ENCODE assay signal across 14 mouse cellular contexts in the genomic region with DNA sequence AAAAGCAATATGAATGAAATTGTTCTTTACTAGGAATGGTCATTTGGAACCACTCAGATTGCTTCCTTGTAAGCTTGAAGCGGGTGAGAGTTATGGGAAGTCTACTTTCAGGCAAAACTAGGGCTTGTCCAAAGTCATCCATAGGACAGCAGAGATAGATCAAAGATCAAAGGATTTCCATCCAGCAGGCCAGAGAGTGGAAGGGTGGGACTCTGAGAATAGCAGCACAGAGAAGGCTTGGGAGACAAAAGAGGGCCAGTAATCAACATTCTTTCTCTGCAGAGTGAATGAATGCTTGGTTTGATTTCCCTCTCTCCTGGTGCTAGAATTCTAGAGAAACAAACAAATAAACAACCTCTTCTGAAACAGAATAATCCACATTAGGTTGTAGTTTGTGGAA. TPM values are rescaled to one million over a fixed set of nuclear protein-coding genes. Genes with fewer than 3 reads are reported as not detected.
DNase-seq lines count a peak whose midpoint lies in the region; ATAC-seq and TF ChIP-seq lines count a peak whose summit lies in the region.
"Had no signal": no experiment of that assay in that cellular context is flagged by ENCODE, and none has a peak within 500 bp of the region (broad histone marks: within the 10 kb centered on the region; RNA-seq: fewer than 3 reads in every experiment).

No protein-coding gene starts in this region.

- no peak overlapping the region for H3K9ac ChIP-seq in ES-Bruce4 (ENCODE audit: low read depth, poor library complexity, severe bottlenecking)
- H3K9ac ChIP-seq in liver, embryonic 12.5 days: no peak overlapping the region
- H3K9ac ChIP-seq in forebrain, embryonic 13.5 days: no peak overlapping the region
- H3K9ac ChIP-seq: embryonic facial prominence, embryonic 12.5 days had no signal

- H3K9me3 ChIP-seq in ES-Bruce4 (replicated peaks; ENCODE audit: control insufficient read depth, insufficient read depth, low read length, poor library complexity, severe bottlenecking): 0 out of 2 replicates have a peak, but pooled peaks cover 7% of the 10 kb centered on the region
- no peaks in the 10 kb centered on the region for H3K9me3 ChIP-seq in liver, embryonic 12.5 days (replicated peaks)
- no peaks in the 10 kb centered on the region for H3K9me3 ChIP-seq in forebrain, embryonic 13.5 days (replicated peaks)
- H3K9me3 ChIP-seq: embryonic facial prominence, embryonic 10.5 days; embryonic facial prominence, embryonic 12.5 days had no signal

- 82% methylated on average over 1 of the region's 1 CpGs for WGBS in liver, embryonic 12.5 days (ENCODE audit: insufficient replicate concordance)
- 97% methylated on average over 1 of the region's 1 CpGs for WGBS in forebrain, embryonic 13.5 days

- peaks cover 2% of the 10 kb centered on the region for H3K4me1 ChIP-seq in ES-Bruce4 (ENCODE audit: control insufficient read depth, insufficient read depth, low read length)
- H3K4me1 ChIP-seq in liver, embryonic 12.5 days: peaks cover 10% of the 10 kb centered on the region; the same call in 1 of the 2 replicates
- H3K4me1 ChIP-seq in forebrain, embryonic 13.5 days: peaks cover 5% of the 10 kb centered on the region

- no peak for TF ChIP-seq POLR2A in ES-Bruce4 (IDR thresholded peaks at IDR 0.05; ENCODE audit: insufficient read depth, low read length)

- H3K27ac ChIP-seq in ES-Bruce4 (ENCODE audit: insufficient read depth, low read length): peak overlapping the region; percentile 25
- no peak overlapping the region for H3K27ac ChIP-seq in liver, embryonic 12.5 days
- H3K27ac ChIP-seq in forebrain, embryonic 13.5 days: no peak overlapping the region
- H3K27ac ChIP-seq: embryonic facial prominence, embryonic 10.5 days; embryonic facial prominence, embryonic 12.5 days had no signal

- no peak overlapping the region for H3K4me2 ChIP-seq in liver, embryonic 12.5 days
- no peak overlapping the region for H3K4me2 ChIP-seq in forebrain, embryonic 13.5 days
- H3K4me2 ChIP-seq: embryonic facial prominence, embryonic 12.5 days had no signal

- no peaks in the 10 kb centered on the region for H3K27me3 ChIP-seq in ES-Bruce4 (ENCODE audit: control insufficient read depth, insufficient read depth, low read length, poor library complexity, severe bottlenecking)
- no peaks in the 10 kb centered on the region for H3K27me3 ChIP-seq in liver, embryonic 12.5 days (replicated peaks)
- no peaks in the 10 kb centered on the region for H3K27me3 ChIP-seq in forebrain, embryonic 13.5 days
- H3K27me3 ChIP-seq: embryonic facial prominence, embryonic 12.5 days had no signal

- DNase-seq in ES-CJ7 (ENCODE audit: low read depth, low spot score): peak; percentile 48
- peak; percentile 89 for DNase-seq in ZHBTc4 (ENCODE audit: low read depth, low spot score)
- no peak for DNase-seq in cerebellum, adult 11 months
- DNase-seq: adrenal gland, adult 2 months; adrenal gland, postnatal 10 days; adrenal gland, postnatal 25 days; cerebellum, adult 2 months; cerebellum, postnatal 14 days had no signal

- H3K4me3 ChIP-seq in ES-Bruce4 (ENCODE audit: low read depth, low read length): no peak overlapping the region
- H3K4me3 ChIP-seq in liver, embryonic 12.5 days: no peak overlapping the region
- H3K4me3 ChIP-seq in forebrain, embryonic 13.5 days: no peak overlapping the region
- H3K4me3 ChIP-seq: embryonic facial prominence, embryonic 10.5 days; embryonic facial prominence, embryonic 12.5 days had no signal

- ATAC-seq in liver, embryonic 12.5 days: no peak
- ATAC-seq in forebrain, embryonic 13.5 days: no peak
- ATAC-seq: forebrain, embryonic 16.5 days had no signal

- TF ChIP-seq EP300 in ES-Bruce4 (IDR thresholded peaks at IDR 0.05; ENCODE audit: insufficient read depth, low read depth, low read length): no peak

- no peaks in the 10 kb centered on the region for H3K36me3 ChIP-seq in ES-Bruce4 (ENCODE audit: control insufficient read depth, insufficient read depth, low read length, poor library complexity, severe bottlenecking)
- H3K36me3 ChIP-seq in liver, embryonic 12.5 days: no peaks in the 10 kb centered on the region
- no peaks in the 10 kb centered on the region for H3K36me3 ChIP-seq in forebrain, embryonic 13.5 days (ENCODE audit: poor library complexity, severe bottlenecking)
- H3K36me3 ChIP-seq: embryonic facial prominence, embryonic 12.5 days had no signal

- no peak for TF ChIP-seq CTCF in ES-Bruce4 (IDR thresholded peaks at IDR 0.05; ENCODE audit: low read depth, low read length)

RNA-seq across cellular contexts. Expression of a gene that starts 1.1 kb away (rescaled TPM):
- polyA plus RNA-seq in ES-Bruce4 (2011; ENCODE audit: insufficient read depth, insufficient read length, low read depth, missing spikeins): 8.8 and 10.7 TPM in 2 replicates
- polyA plus RNA-seq in liver, embryonic 12.5 days (2016; fragmentation: Nextera tagmentation; extraction: Ambion mirVana): 3.7 and 4.4 TPM in 2 replicates
- polyA plus RNA-seq in forebrain, embryonic 13.5 days (2015; fragmentation: Nextera tagmentation; extraction: Ambion mirVana): 8.4 and 9.0 TPM in 2 replicates
